Mouse (Mus musculus) midbrain, postnatal 0 days (tissue): ENCODE measurements around the gene Syne2. TPM values are rescaled to one million over a fixed set of nuclear protein-coding genes. Genes with fewer than 3 reads are reported as not detected.
A peak's percentile ranks its signal among the peaks of the same experiment; 100 is the strongest.

Source experiments
- ATAC-seq: fragments of 200-750 bp; cut with Nextera tagmentation; 2 replicates; pipeline ENCODE4 v1.8.0; 2017; ENCODE audit warnings: moderate number of reproducible peaks, mild to moderate bottlenecking, moderate TSS enrichment, moderate library complexity; ENCODE audit not compliant: low FRiP score
- DNase-seq: peaks from one replicate; pipeline ENCODE4 v3.0.0-alpha.2; 2015; ENCODE audit warnings: low spot score
- H3K27ac ChIP-seq: fragments of 300-500 bp; sonication (generic); 2 replicates; pipeline ENCODE4 v1.5.1; 2014; ENCODE audit warnings: low read depth, mild to moderate bottlenecking, low read length, mixed read lengths
- H3K27me3 ChIP-seq: fragments of 300-500 bp; sonication (generic); 2 replicates; pipeline ENCODE4 v1.6.1; 2014; ENCODE audit warnings: low read length, control low read depth, mixed read lengths; ENCODE audit not compliant: insufficient read depth
- H3K36me3 ChIP-seq: fragments of 300-500 bp; sonication (generic); 2 replicates; pipeline ENCODE4 v1.6.1; 2014; ENCODE audit warnings: low read length, control low read depth, mixed read lengths; ENCODE audit not compliant: insufficient read depth
- H3K4me1 ChIP-seq: fragments of 300-500 bp; sonication (generic); 2 replicates; pipeline ENCODE4 v1.6.1; 2014; ENCODE audit warnings: mild to moderate bottlenecking, control low read depth, antibody characterized with exemption, low read length, mixed read lengths; ENCODE audit not compliant: insufficient read depth
- H3K4me2 ChIP-seq: fragments of 300-500 bp; sonication (generic); 2 replicates; pipeline ENCODE4 v1.6.1; 2014; ENCODE audit warnings: low read depth, mild to moderate bottlenecking, low read length, mixed read lengths; ENCODE audit not compliant: poor library complexity, severe bottlenecking
- H3K4me3 ChIP-seq: fragments of 300-500 bp; sonication (generic); 2 replicates; pipeline ENCODE4 v1.5.1; 2014; ENCODE audit warnings: low read depth, mild to moderate bottlenecking, low read length, moderate library complexity
- H3K9ac ChIP-seq: fragments of 300-500 bp; sonication (generic); replicated peaks from 2 replicates; pipeline ENCODE4 v1.6.1; 2014; ENCODE audit warnings: mild to moderate bottlenecking, low read length, moderate library complexity, mixed read lengths; ENCODE audit not compliant: poor library complexity, severe bottlenecking
- H3K9me3 ChIP-seq: fragments of 300-500 bp; sonication (generic); 2 replicates; pipeline ENCODE4 v1.6.1; 2016; ENCODE audit warnings: low read length, control low read depth
- CTCF ChIP-seq: IDR thresholded peaks from 2 replicates; pipeline ENCODE4 v1.5.1; 2016; ENCODE audit warnings: antibody characterized with exemption, mild to moderate bottlenecking
- WGBS: fragments of 180-500 bp; shearing (Covaris S2); extraction: QIAGEN DNeasy Blood & Tissue Kit; methylation state at CpG from one replicate; pipeline ENCODE4 v1.1.7; 2014; 5-methylcytosine and 5-hydroxymethylcytosine counted together
- polyA plus RNA-seq: library from polyadenylated mRNA; unstranded; fragments of >200 nt; fragmentation: Nextera tagmentation; extraction: Ambion mirVana; gene quantifications from 2 replicates; pipeline ENCODE4 v1.2.1, GENCODE M21; 2015
- total RNA-seq: library from RNA; depleted of rRNA; stranded (reverse); fragments of >200 nt; gene quantifications from 2 replicates; pipeline ENCODE4 v1.2.3, GENCODE M21; 2014

The Syne2 gene
- total and polyA plus RNA-seq, 2 experiments from 2014 or later, result 20.3 to 49.3 TPM

DNA sequence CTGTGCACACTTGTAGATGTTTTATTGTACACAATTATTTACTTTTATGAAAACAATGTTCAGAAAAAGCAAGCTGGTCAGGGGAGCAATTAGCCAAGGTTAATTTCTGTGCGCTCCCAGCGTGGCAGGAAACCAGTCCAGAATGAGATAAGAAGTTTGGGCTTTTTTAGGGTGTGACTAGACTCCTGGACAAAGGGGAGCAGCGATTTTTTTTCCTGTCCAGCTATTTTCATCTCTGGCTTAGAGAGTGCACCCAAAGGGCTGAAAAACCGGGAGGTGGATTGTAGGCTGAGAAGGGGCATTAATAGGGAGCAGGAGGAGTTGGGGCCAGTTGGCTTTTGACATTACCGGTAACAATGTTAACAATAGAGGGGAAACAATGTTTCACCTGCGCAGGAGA, 3.4 kb upstream of the Syne2 start:
- TF ChIP-seq CTCF, result no peak
- no peak overlapping the region for H3K9ac ChIP-seq
- no peak overlapping the region for H3K27ac ChIP-seq
- no peaks in the 10 kb centered on the region for H3K36me3 ChIP-seq
- no peak for DNase-seq
- WGBS, result 83% methylated on average over 6 of the region's 6 CpGs
- H3K27me3 ChIP-seq, result no peaks in the 10 kb centered on the region
- H3K4me2 ChIP-seq, result no peak overlapping the region
- H3K4me1 ChIP-seq, result no peaks in the 10 kb centered on the region
- ATAC-seq, result no peak
- no peak overlapping the region for H3K4me3 ChIP-seq
- H3K9me3 ChIP-seq, result no peaks in the 10 kb centered on the region

DNA sequence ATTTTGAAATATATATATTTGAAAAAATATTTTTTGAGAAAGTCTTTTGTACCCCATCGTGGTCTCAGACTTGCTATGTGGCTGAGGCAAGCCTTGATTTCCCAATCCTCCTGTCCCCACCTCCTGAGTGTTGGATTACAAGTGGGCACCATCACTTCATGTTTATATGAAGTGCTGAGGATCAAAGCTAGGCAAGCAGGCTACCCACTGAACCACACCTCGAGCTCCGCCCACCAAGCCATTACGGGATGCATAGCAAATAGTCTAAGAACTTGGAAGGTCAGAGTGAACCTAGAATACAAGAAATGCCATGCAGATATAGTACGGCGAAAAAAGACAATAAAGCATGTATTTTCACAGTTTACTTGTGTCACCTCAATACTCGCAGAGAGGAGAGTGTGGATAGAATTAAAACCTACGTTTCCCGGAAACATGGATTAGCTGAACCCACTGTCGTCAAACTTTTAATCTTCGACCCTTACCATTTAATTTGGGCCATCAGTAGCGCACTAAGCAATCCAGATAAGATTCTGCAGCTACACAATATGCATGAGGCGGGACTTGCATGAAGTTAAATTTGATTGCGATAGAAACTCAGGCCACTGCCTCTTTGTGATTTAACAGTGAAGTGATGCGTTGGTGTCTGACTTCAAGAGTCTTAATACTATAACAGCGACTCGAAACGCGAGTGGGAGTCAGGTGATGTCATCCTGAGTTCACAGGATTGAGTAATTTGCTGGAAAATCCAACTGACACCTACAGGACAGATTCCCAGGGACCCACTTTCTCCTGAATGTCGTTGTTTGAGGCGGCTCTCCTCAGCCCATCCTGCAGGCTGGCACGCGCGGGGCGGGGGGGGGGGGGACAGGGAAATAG, 715 bp upstream of the Syne2 start:
- Histone ChIP-seq H3K36me3 (no peaks in the 10 kb centered on the region), H3K4me3 (peak overlapping the region; percentile 86), H3K4me2 (peak overlapping the region; percentile 75), H3K9me3 (no peaks in the 10 kb centered on the region), H3K27ac (no peak overlapping the region), H3K4me1 (no peaks in the 10 kb centered on the region), H3K9ac (peak overlapping the region; percentile 64; the same call in 1 of the 2 replicates), H3K27me3 (no peaks in the 10 kb centered on the region)
- TF ChIP-seq CTCF, result no peak
- ATAC-seq (no peak), DNase-seq (no peak)
- WGBS, result 12% methylated on average over 25 of the region's 25 CpGs

DNA sequence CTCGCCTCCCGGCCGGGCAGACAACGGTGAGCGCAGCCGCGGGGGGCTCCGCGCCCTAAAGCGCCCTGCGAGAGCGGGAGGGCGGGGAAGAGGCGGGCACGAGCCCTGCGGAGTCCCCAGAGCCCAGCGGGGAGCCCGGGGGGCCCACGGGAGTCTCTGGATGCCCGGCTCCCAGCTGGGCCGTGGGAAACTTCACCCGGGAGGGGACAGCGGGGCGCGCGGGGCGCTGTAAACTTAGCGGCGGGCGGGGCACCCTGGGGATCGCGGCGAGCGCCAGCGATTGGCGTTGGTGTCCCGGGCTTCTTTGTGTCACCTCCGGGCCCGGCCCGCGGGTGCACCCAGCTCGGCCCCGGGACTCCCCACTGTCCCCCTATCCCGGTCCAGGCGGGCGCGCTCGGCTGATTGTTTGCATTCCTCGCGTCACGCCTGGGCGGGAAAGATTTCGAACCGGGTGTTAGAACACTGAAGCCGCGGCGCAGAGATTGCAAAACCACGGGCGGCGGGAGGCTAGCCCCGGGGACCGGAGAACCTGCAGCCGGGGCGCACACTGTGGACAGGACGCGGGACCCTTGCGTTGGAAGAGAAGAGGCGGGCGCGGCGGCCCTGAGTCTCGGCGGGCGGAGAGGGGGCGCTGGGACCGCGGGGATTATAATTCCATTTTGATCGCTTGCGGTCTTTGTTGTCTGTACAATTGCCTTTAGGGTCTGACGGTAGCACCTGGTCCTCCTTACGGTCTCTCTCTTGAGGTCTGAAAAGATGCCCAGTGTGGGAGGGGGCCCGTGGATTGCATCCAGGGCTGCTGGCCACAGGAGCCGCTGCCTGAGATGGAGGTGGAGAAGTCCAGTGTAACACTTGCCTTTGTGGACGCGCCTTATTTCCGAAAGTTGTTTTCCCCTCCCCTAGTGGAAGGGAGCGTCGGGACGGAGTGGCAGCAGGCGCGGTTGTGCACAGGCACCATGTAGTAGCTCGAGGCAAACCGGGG, 810 bp downstream of the Syne2 start:
- H3K4me3 ChIP-seq, result peak overlapping the region; percentile 86
- peak overlapping the region; percentile 64 for H3K9ac ChIP-seq
- under 1% methylated on average over 78 of the region's 93 CpGs for WGBS
- DNase-seq, result peak; percentile 51
- peak overlapping the region; percentile 75 for H3K4me2 ChIP-seq
- TF ChIP-seq CTCF, result peak; percentile 26; the same call in 1 of the 2 replicates
- no peaks in the 10 kb centered on the region for H3K36me3 ChIP-seq
- H3K27ac ChIP-seq, result no peak overlapping the region; the same call in 1 of the 2 replicates
- H3K9me3 ChIP-seq, result no peaks in the 10 kb centered on the region
- ATAC-seq, result peak; percentile 74
- no peaks in the 10 kb centered on the region for H3K27me3 ChIP-seq
- no peaks in the 10 kb centered on the region for H3K4me1 ChIP-seq

DNA sequence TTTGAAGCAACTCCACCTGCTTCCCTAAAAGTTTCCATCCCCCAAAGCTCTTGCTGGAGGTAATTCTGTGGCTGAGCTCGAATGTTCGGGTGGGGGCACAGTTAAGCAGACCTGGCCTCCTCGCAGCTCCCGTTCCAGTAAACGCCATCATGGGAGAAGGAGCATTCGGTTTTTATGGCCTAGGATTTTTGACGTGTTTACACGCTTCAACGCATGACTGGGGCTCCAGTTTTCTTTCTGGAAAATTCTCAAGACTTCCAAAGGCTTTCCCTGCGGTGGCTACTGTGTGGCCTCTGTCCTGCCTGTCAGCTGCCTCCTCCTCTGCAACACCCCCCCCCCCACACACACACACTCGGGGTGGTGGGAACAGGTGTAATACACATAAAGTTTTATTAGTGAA, 1.5 kb downstream of the Syne2 start:
- Histone ChIP-seq H3K9me3 (no peaks in the 10 kb centered on the region), H3K27ac (no peak overlapping the region), H3K4me2 (peak overlapping the region; percentile 75), H3K4me3 (peak overlapping the region; percentile 86), H3K4me1 (no peaks in the 10 kb centered on the region), H3K27me3 (no peaks in the 10 kb centered on the region), H3K9ac (peak overlapping the region; percentile 64; the same call in 1 of the 2 replicates), H3K36me3 (no peaks in the 10 kb centered on the region)
- 7% methylated on average over 11 of the region's 11 CpGs for WGBS
- no peak for TF ChIP-seq CTCF
- ATAC-seq, result no peak
- DNase-seq, result no peak

DNA sequence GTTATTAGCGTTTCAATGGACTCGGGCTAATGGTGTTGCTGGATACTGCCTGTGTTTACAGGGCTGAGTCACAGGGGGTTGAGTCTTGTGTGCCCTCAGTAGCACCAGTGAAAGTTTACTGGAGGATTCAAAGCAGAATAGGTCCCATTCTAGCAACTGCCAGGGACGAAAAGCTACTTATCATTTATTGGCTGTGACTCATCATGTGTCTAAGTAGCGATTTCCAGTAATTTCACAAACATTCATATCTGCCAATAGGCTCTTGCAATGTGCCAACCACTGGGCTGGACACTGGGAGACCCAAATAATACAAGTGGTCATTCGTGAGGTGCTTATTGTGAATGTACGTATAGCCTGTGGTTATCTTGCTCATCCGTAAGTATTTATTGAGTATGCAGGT, 2.3 kb downstream of the Syne2 start:
- Histone ChIP-seq H3K27me3 (no peaks in the 10 kb centered on the region), H3K36me3 (no peaks in the 10 kb centered on the region), H3K9ac (no peak overlapping the region), H3K27ac (no peak overlapping the region), H3K4me2 (no peak overlapping the region), H3K4me1 (no peaks in the 10 kb centered on the region), H3K9me3 (no peaks in the 10 kb centered on the region), H3K4me3 (no peak overlapping the region)
- no peak for TF ChIP-seq CTCF
- 81% methylated on average over 7 of the region's 7 CpGs for WGBS
- no peak for ATAC-seq
- DNase-seq, result no peak
